Mouse (Mus musculus): Measurements from ENCODE around the gene Proser1.

- TF ChIP-seq EP300 (IDR thresholded peaks at IDR 0.05; ENCODE audit: low read length) (no peak), MAZ (IDR thresholded peaks at IDR 0.05; ENCODE audit: low read depth, low read length) (no peak), ZC3H11A (IDR thresholded peaks at IDR 0.05; ENCODE audit: low read depth, low read length) (no peak)
These were observed 8.9 kb upstream of the Proser1 start for GRCm38 (mm10) chr3:53454561-53454960.
